Mouse (Mus musculus) embryonic facial prominence, embryonic 11.5 days (tissue): ENCODE measurements around the gene Hoxb9. TPM values are rescaled to one million over a fixed set of nuclear protein-coding genes. Genes with fewer than 3 reads are reported as not detected.
A peak's percentile ranks its signal among the peaks of the same experiment; 100 is the strongest.

ENCODE experiments used
- ATAC-seq: fragments of 200-750 bp; cut with Nextera tagmentation; replicated peaks from 2 replicates; pipeline ENCODE4 v1.8.0; 2017; ENCODE audit warnings: low read depth; ENCODE audit not compliant: insufficient number of reproducible peaks, low FRiP score, low TSS enrichment
- DNase-seq: peaks from one replicate; pipeline ENCODE4 v3.0.0-alpha.2; 2015; ENCODE audit warnings: low spot score
- H3K27ac ChIP-seq: fragments of 300-500 bp; sonication (generic); replicated peaks from 2 replicates; pipeline ENCODE4 v1.5.1; 2014; ENCODE audit warnings: mild to moderate bottlenecking, low read depth, low read length, control low read depth
- H3K27me3 ChIP-seq: fragments of 300-500 bp; sonication (generic); 2 replicates; pipeline ENCODE4 v1.6.1; 2014; ENCODE audit warnings: mild to moderate bottlenecking, low read length, moderate library complexity, mixed read lengths; ENCODE audit not compliant: control insufficient read depth, insufficient read depth
- H3K36me3 ChIP-seq: fragments of 300-500 bp; sonication (generic); replicated peaks from 2 replicates; pipeline ENCODE4 v1.6.1; 2014; ENCODE audit warnings: low read depth, mild to moderate bottlenecking, low read length, moderate library complexity, mixed read lengths; ENCODE audit not compliant: control insufficient read depth, insufficient read depth
- H3K4me1 ChIP-seq: fragments of 300-500 bp; sonication (generic); 2 replicates; pipeline ENCODE4 v1.6.1; 2014; ENCODE audit warnings: low read length, mixed read lengths; ENCODE audit not compliant: control insufficient read depth, insufficient read depth
- H3K4me2 ChIP-seq: fragments of 300-500 bp; sonication (generic); 2 replicates; pipeline ENCODE4 v1.6.1; 2014; ENCODE audit warnings: low read depth, mild to moderate bottlenecking, control low read depth, low read length, moderate library complexity
- H3K4me3 ChIP-seq: fragments of 300-500 bp; sonication (generic); 2 replicates; pipeline ENCODE4 v1.5.1; 2014; ENCODE audit warnings: low read depth, low read length, control low read depth
- H3K9ac ChIP-seq: fragments of 300-500 bp; sonication (generic); replicated peaks from 2 replicates; pipeline ENCODE4 v1.6.1; 2014; ENCODE audit warnings: mild to moderate bottlenecking, control low read depth, low read length
- H3K9me3 ChIP-seq: fragments of 300-500 bp; sonication (generic); replicated peaks from 2 replicates; pipeline ENCODE4 v1.6.1; 2016; ENCODE audit warnings: mild to moderate bottlenecking, low read length, inconsistent platforms, mixed read lengths; ENCODE audit not compliant: control insufficient read depth
- WGBS: fragments of 180-500 bp; shearing (Covaris S2); extraction: QIAGEN DNeasy Blood & Tissue Kit; methylation state at CpG from one replicate; pipeline ENCODE4 v1.1.7; 2014; 5-methylcytosine and 5-hydroxymethylcytosine counted together
- polyA plus RNA-seq: library from polyadenylated mRNA; unstranded; fragments of >200 nt; fragmentation: Nextera tagmentation; extraction: Ambion mirVana; gene quantifications from 2 replicates; pipeline ENCODE4 v1.2.1, GENCODE M21; 2014

Hoxb9 gene
- polyA plus RNA-seq, 1 experiment from 2014 or later = 0.38 TPM

DNA sequence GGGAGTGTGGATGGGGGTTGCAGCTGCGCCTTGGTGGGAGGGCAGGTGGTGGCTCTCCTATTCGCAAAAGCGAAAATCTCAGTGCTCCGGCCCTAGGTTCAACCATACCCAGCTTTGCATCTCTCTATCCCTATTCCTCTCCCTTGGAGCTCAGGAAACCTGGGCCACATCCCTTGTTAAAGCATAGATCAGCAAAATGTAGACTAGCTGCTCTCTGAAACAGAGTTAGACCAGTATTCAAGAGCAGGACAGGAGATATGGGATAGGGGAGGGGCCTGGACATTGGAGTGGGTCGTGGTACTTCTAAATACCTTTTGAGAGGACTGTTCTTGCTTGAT is 44.1 kb downstream of the Hoxb9 start:
- Histone ChIP-seq H3K4me3 (no peak overlapping the region; the same call in 1 of the 2 replicates), H3K27ac (no peak overlapping the region), H3K36me3 (no peaks in the 10 kb centered on the region), H3K9ac (no peak overlapping the region), H3K4me2 (no peak overlapping the region), H3K4me1 (no peaks in the 10 kb centered on the region; the same call in none of the 2 replicates), H3K9me3 (no peaks in the 10 kb centered on the region), H3K27me3 (peaks cover 97% of the 10 kb centered on the region)
- WGBS = 2% methylated on average over 5 of the region's 5 CpGs
- ATAC-seq (no peak), DNase-seq (no peak)

DNA sequence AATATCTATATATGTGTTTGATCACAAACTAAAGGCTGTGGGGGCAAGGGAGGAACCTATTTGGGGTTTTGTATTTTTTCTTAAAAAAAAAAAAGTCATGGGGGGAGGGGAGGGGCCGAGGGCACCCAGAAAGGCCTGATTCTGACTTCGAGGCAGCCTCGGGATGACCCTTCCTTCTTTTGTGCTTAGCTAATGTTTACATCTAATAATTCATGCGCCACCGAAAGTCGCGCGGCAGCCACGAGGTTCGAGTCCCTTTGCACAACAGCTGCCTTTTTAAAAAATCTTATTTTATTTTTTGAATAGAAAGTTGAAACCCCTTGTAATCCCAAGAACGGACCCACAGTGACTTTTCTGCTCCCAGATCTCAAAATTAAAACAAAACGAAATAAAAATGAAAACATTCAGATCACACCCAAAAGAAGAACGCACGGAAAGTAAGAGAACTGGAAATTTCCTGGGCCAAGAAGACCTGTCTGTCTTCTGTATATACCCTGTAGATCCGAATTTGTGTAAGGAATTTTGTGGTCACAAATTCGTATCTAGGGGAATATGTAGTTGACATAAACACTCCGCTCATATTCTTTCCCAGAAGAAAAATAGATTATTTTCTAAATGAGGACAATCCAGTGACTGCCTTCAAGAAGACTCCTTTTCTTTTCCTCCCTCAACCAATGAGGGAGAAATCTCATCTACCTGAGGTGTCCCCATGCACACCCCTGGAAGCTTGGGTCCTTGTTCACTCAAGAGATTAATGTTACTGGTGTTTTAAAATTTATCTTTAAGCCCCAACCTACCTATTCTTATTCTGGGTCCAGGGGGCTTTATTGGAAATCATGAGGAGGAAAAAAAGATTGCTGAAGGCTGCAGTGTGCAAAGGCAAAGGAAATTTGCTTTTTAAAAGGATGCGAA is 45.7 kb downstream of the Hoxb9 start:
- Histone ChIP-seq H3K27me3 (peaks cover 94% of the 10 kb centered on the region), H3K27ac (no peak overlapping the region), H3K9ac (no peak overlapping the region), H3K4me1 (no peaks in the 10 kb centered on the region; the same call in none of the 2 replicates), H3K4me3 (no peak overlapping the region), H3K9me3 (no peaks in the 10 kb centered on the region), H3K36me3 (no peaks in the 10 kb centered on the region), H3K4me2 (no peak overlapping the region)
- WGBS = 7% methylated on average over 18 of the region's 18 CpGs
- no peak for DNase-seq
- ATAC-seq = no peak

DNA sequence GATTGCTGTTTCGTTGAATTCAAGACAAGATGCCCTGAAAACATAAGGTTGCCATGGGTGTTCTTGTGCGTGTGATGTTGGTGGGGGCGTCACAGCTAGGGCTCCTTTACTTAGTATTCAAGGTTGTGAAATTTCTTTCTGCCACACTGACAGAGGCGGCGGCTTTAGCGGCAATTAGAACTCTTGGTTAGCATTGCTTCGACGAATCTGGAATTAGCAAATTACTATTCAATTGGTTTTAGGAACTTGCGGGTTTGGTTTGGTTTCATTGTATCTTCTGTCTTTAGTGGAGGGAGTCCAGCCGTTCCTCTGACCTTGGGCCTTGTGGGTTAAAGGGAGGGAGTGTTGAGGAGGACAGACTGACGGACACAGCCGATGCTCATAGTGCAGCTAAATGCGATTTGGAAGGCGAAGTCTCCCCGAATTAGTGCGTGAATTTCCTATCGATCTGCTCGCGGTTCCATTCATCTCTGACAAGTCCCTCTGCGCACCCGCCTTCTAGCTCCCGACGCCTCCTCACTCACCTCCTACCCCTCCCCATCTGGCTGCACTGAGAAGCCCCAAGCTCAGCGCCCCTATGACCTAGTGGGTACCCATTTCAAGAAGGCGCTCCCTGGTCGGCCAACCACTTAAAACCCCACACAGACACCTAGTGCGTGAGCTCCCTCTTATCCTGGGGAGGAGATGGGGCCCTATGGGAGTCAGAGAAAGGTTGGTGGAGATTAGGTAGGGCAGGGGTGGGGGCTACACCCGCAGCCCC is 46.5 kb downstream of the Hoxb9 start, which contains the start of gene Hoxb4:
TSS of gene Hoxb4 (plus strand) at position 660 of the 760 bp plus-strand sequence.
- 2% methylated on average over 28 of the region's 28 CpGs for WGBS
- Histone ChIP-seq H3K36me3 (no peaks in the 10 kb centered on the region), H3K27me3 (peaks cover 94% of the 10 kb centered on the region), H3K4me2 (peak within 1 kb of the TSS; percentile 36), H3K9me3 (no peaks in the 10 kb centered on the region), H3K27ac (no peak within 1 kb of the TSS), H3K9ac (peak within 1 kb of the TSS; percentile 44; the same call in 1 of the 2 replicates), H3K4me3 (peak within 1 kb of the TSS; percentile 31), H3K4me1 (no peaks in the 10 kb centered on the region; the same call in none of the 2 replicates)
- ATAC-seq (no peak), DNase-seq (no peak)

DNA sequence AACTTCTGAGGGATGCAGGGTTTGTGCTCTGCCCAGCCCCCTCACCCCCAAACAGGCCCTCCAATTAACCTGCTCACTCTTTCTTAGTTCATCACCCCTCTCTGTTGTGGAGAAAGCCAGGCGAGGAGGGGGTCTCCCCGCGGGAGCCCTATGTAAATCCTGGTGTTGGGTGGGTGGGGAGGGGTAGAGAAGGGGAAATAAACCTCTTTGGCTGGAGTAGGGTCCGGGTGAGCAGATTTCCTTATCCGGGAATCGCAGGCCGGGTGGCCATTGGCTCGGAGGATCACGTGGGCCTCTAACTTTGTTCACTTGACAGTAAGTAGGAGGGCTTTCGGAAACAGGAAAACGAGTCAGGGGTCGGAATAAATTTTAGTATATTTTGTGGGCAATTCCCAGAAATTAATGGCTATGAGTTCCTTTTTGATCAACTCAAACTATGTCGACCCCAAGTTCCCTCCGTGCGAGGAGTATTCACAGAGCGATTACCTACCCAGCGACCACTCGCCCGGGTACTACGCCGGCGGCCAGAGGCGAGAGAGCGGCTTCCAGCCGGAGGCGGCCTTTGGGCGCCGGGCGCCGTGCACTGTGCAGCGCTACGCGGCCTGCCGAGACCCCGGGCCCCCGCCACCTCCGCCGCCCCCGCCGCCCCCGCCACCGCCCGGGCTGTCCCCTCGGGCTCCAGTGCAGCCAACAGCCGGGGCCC is 47.3 kb downstream of the Hoxb9 start:
- no peaks in the 10 kb centered on the region for H3K9me3 ChIP-seq
- H3K27ac ChIP-seq = no peak overlapping the region
- peak; percentile 76 for DNase-seq
- peaks cover 91% of the 10 kb centered on the region for H3K27me3 ChIP-seq
- H3K9ac ChIP-seq = peak overlapping the region; percentile 44; the same call in 1 of the 2 replicates
- peak overlapping the region; percentile 36 for H3K4me2 ChIP-seq
- H3K36me3 ChIP-seq = no peaks in the 10 kb centered on the region
- H3K4me3 ChIP-seq = peak overlapping the region; percentile 31
- no peaks in the 10 kb centered on the region; the same call in none of the 2 replicates for H3K4me1 ChIP-seq
- 0 out of 2 replicates have a peak, but pooled peaks have one; percentile 34 for ATAC-seq
- WGBS = under 1% methylated on average over 35 of the region's 45 CpGs

DNA sequence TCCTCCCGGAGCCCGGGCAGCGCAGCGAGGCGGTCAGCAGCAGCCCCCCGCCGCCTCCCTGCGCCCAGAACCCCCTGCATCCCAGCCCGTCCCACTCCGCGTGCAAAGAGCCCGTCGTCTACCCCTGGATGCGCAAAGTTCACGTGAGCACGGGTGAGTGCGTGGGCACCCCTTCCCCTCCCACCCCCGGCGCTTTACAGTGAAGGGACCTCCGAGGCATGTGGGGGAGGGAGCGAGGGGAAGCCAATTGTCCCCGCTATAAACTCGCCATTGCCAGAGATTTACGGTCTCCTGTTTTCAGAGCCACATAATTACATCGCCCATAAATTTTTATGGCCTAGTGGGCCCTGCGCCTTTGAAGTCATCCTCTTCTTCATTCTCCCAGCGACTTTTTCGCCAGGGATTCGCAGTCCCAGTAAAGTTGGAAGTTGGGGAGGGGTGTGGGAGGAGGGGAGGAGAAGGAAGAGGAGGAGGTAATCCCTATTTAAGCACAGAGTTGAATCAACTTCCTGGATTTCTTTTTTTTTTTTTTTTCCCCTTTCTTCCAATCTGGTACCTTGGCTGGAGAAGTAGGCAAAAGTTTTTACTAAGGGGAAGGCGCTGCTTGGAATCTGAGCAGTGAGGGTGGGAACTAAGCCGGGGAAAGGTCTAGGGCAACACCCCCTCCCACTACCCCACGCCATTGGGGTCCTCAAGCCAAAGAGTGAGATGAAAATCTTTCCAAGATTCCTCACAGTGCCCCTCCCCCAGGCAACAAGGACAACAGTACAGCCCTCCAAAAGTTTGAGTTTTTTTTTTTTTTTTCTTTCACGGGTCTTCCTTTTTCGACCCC is 48.0 kb downstream of the Hoxb9 start:
- Histone ChIP-seq H3K9me3 (no peaks in the 10 kb centered on the region), H3K4me2 (peak overlapping the region; percentile 36), H3K36me3 (no peaks in the 10 kb centered on the region), H3K27me3 (peaks cover 91% of the 10 kb centered on the region), H3K9ac (peak overlapping the region; percentile 44; the same call in 1 of the 2 replicates), H3K4me1 (no peaks in the 10 kb centered on the region; the same call in none of the 2 replicates), H3K4me3 (peak overlapping the region; percentile 31), H3K27ac (no peak overlapping the region)
- no peak for ATAC-seq
- WGBS = 0% methylated on average over 24 of the region's 34 CpGs
- no peak for DNase-seq

DNA sequence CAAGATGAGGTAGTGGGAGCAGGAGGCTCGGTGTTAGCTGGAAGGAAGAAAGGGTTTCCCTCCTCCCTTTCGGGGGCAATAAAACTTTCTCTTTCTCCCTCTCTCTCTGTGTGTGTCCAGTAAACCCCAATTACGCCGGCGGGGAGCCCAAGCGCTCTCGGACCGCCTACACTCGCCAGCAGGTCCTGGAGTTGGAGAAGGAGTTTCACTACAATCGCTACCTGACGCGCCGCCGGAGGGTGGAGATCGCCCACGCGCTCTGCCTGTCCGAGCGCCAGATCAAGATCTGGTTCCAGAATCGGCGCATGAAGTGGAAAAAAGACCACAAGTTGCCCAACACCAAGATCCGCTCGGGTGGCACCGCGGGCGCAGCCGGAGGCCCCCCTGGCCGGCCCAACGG is 48.7 kb downstream of the Hoxb9 start:
- ATAC-seq (no peak), DNase-seq (no peak)
- no peak overlapping the region for H3K9ac ChIP-seq
- H3K27me3 ChIP-seq = peaks cover 88% of the 10 kb centered on the region
- no peaks in the 10 kb centered on the region for H3K9me3 ChIP-seq
- no peak overlapping the region for H3K27ac ChIP-seq
- no peak overlapping the region for H3K4me2 ChIP-seq
- WGBS = under 1% methylated on average over 29 of the region's 29 CpGs
- H3K4me1 ChIP-seq = no peaks in the 10 kb centered on the region; the same call in 1 of the 2 replicates
- no peaks in the 10 kb centered on the region for H3K36me3 ChIP-seq
- H3K4me3 ChIP-seq = 0 out of 2 replicates have a peak overlapping the region, but pooled peaks have one; percentile 7

DNA sequence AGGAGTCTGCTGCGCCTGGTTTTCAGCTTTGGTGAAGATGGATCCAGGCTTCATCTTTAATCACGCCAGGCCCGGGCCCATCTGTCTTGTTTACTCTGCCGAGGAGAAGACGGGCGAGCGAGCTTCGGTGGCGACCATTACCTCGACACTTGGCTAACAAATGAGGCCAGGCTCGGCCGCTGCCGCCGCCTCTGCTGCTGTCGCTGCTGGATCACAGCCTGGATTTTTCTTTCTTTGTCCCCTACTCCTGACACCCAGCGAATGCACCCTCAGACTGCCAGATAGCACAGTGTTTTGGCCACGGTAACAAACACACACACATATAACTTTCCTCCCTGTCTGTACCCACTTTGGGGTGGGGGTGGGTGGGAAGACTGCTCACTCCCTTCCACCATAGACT is 49.4 kb downstream of the Hoxb9 start:
- H3K27ac ChIP-seq = no peak overlapping the region
- no peak overlapping the region for H3K4me3 ChIP-seq
- under 1% methylated on average over 17 of the region's 17 CpGs for WGBS

More for the DNA sequence above, 49.4 kb downstream of the Hoxb9 start:
- no peaks in the 10 kb centered on the region for H3K9me3 ChIP-seq
- no peak overlapping the region for H3K9ac ChIP-seq
- DNase-seq = no peak
- no peak overlapping the region for H3K4me2 ChIP-seq
- no peaks in the 10 kb centered on the region for H3K36me3 ChIP-seq
- peaks cover 88% of the 10 kb centered on the region for H3K27me3 ChIP-seq
- H3K4me1 ChIP-seq = no peaks in the 10 kb centered on the region; the same call in 1 of the 2 replicates
- no peak for ATAC-seq
